Mouse (Mus musculus) liver, postnatal 0 days (tissue): ENCODE measurements around the gene Cs.

Source experiments
- CTCF ChIP-seq: sonication (generic); IDR thresholded peaks from 2 replicates; pipeline ENCODE4 v1.5.1; 2016; ENCODE audit warnings: antibody characterized with exemption, low read depth
- EP300 ChIP-seq: IDR thresholded peaks from 2 replicates; pipeline ENCODE4 v1.6.1; 2016; ENCODE audit warnings: antibody characterized with exemption, low read depth, mild to moderate bottlenecking

- TF ChIP-seq CTCF (no peak), EP300 (no peak)
Observed at GRCm38 (mm10) chr10:128323516-128323915, 14.0 kb upstream of the Cs start.
